In the genomic region with DNA sequence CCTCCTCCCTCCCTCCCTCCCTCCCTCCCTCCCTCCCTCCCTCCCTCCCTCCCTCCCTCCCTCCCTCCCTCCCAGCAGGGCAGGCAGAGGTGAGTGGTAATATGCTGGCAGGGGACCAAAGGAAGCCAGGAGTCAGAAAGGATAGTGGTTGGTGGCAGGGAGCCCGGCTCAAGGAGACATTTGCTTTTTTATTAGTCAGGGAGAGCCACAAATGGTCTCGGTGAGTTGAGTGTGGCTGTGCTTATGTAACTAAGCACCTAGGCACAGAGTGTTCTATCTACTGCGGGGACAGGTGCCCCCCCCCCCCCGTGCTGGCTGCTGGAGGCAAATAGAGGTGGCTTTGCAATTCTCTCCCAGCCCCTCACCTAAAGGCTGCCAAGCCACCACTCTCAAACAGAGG, we compare ENCODE assay signal across 10 mouse cellular contexts.
DNase-seq lines count a peak whose midpoint lies in the region; ATAC-seq and TF ChIP-seq lines count a peak whose summit lies in the region.
"Had no signal": no experiment of that assay in that cellular context is flagged by ENCODE, and none has a peak within 500 bp of the region (broad histone marks: within the 10 kb centered on the region; RNA-seq: fewer than 3 reads in every experiment).

No protein-coding gene starts in this region.

- H3K27ac ChIP-seq in heart, adult 2 months: peak overlapping the region; percentile 90
- no peak overlapping the region for H3K27ac ChIP-seq in heart, embryonic 11.5 days (ENCODE audit: low read depth, low read length)
- H3K27ac ChIP-seq: liver, embryonic 13.5 days had no signal

- no peaks in the 10 kb centered on the region for H3K79me2 ChIP-seq in heart, adult 2 months (replicated peaks; ENCODE audit: control insufficient read depth, insufficient read depth, low read length)

- TF ChIP-seq CTCF in heart, adult 2 months (IDR thresholded peaks at IDR 0.05): no peak

- no peaks in the 10 kb centered on the region for H3K36me3 ChIP-seq in heart, adult 2 months (ENCODE audit: control insufficient read depth, insufficient read depth, low read length)
- H3K36me3 ChIP-seq in heart, embryonic 11.5 days (ENCODE audit: control insufficient read depth, insufficient read depth, low read length): no peaks in the 10 kb centered on the region
- H3K36me3 ChIP-seq: liver, embryonic 13.5 days had no signal

- TF ChIP-seq EP300 in heart, adult 2 months (IDR thresholded peaks at IDR 0.05; ENCODE audit: insufficient read depth, low read depth, low read length): peak; percentile 55

- H3K9me3 ChIP-seq in heart, embryonic 11.5 days (replicated peaks; ENCODE audit: control insufficient read depth, low read length): no peaks in the 10 kb centered on the region
- H3K9me3 ChIP-seq: liver, embryonic 13.5 days had no signal

- H3K9ac ChIP-seq in heart, adult 2 months (ENCODE audit: low read depth, low read length): peak overlapping the region; percentile 63
- H3K9ac ChIP-seq in heart, embryonic 11.5 days (ENCODE audit: low read depth, low read length): no peak overlapping the region
- H3K9ac ChIP-seq: liver, embryonic 13.5 days had no signal

- no peak overlapping the region for H3K4me3 ChIP-seq in heart, adult 2 months
- no peak overlapping the region for H3K4me3 ChIP-seq in heart, embryonic 11.5 days (ENCODE audit: low read depth, low read length)
- H3K4me3 ChIP-seq: liver, embryonic 13.5 days; myocyte had no signal

- no peaks in the 10 kb centered on the region for H3K27me3 ChIP-seq in heart, adult 2 months (ENCODE audit: control insufficient read depth, insufficient read depth, low read length)
- H3K27me3 ChIP-seq in heart, embryonic 11.5 days (ENCODE audit: control insufficient read depth, insufficient read depth, low read length): 0 out of 2 replicates have a peak, but pooled peaks cover 5% of the 10 kb centered on the region
- H3K27me3 ChIP-seq: liver, embryonic 13.5 days had no signal

- ATAC-seq in heart, embryonic 11.5 days (replicated peaks; ENCODE audit: insufficient number of reproducible peaks, low FRiP score, low TSS enrichment): no peak

- TF ChIP-seq POLR2A in heart, adult 2 months (IDR thresholded peaks at IDR 0.05; ENCODE audit: insufficient read depth, low read depth, low read length): no peak

- H3K4me1 ChIP-seq in heart, adult 2 months (ENCODE audit: control insufficient read depth, insufficient read depth, low read length): peaks cover 12% of the 10 kb centered on the region
- peaks cover 38% of the 10 kb centered on the region for H3K4me1 ChIP-seq in heart, embryonic 11.5 days (ENCODE audit: control insufficient read depth, insufficient read depth, low read length)
- H3K4me1 ChIP-seq: liver, embryonic 13.5 days had no signal

- WGBS in heart, adult 2 months: 11% methylated on average over 4 of the region's 4 CpGs
- 29% methylated on average over 4 of the region's 4 CpGs for WGBS in heart, embryonic 11.5 days (ENCODE audit: insufficient replicate concordance)

- peak in 1 of 2 experiments; percentile 81 for DNase-seq in heart, adult 2 months
- DNase-seq in adrenal gland, adult 2 months: peak; percentile 80
- DNase-seq in gastrocnemius, adult 8-10 months (ENCODE audit: low spot score in 2 of 2): peak; percentile 72 to 84
- DNase-seq in kidney, postnatal 25 days: peak; percentile 85 to 94
- DNase-seq in urinary bladder, postnatal 10 days (ENCODE audit: low spot score): no peak
- no peak for DNase-seq in layer of hippocampus, postnatal 25 days (ENCODE audit: extremely low spot score in 1 of 2, low spot score in 1 of 2)
- DNase-seq in layer of hippocampus, adult 8-10 months (ENCODE audit: low spot score in 2 of 2): no peak
- DNase-seq: liver, embryonic 13.5 days had no signal

- intact Hi-C loops in heart, adult 2 months (cut with DNase I): loop anchor here (5.0 kb wide), 1 partner anchor 68 kb away; no protein-coding TSS in a partner anchor

- H3K4me2 ChIP-seq in heart, embryonic 11.5 days: no peak overlapping the region
- H3K4me2 ChIP-seq: liver, embryonic 13.5 days had no signal

Comparison
In these comparisons a context has a peak if more than half of its experiments do, and no peak if none do; other contexts are left out.
1. DNase-seq: peak in adrenal gland, adult 2 months (single experiment), gastrocnemius, adult 8-10 months (2 of 2) and kidney, postnatal 25 days (2 of 2); none in urinary bladder, postnatal 10 days (single experiment), layer of hippocampus, postnatal 25 days (0 of 2) and layer of hippocampus, adult 8-10 months (0 of 2).